Mouse (Mus musculus): Measurements from ENCODE around the gene Pfkfb4.

GRCm38 (mm10) chr9:108945111-108945510 lies 46.5 kb upstream of the Pfkfb4 start:
- TF ChIP-seq CTCF (IDR thresholded peaks at IDR 0.05; ENCODE audit: low read depth, low read length) (no peak), POLR2A (IDR thresholded peaks at IDR 0.05; ENCODE audit: extremely low read depth, insufficient read depth, low read length) (no peak)

All from liver, adult 2 months (tissue).